Mouse (Mus musculus): ENCODE measurements around the gene Gm11077. TPM values are rescaled to one million over a fixed set of nuclear protein-coding genes. Genes with fewer than 3 reads are reported as not detected.

Gm11077 gene
- total and polyA plus RNA-seq, 2 experiments from 2014 or later, result not detected

GRCm38 (mm10) chr6:140786058-140786457, 57.0 kb downstream of the Gm11077 start:
- ATAC-seq (ENCODE audit: low FRiP score) (no peak), DNase-seq (ENCODE audit: low spot score) (no peak)
- no peak overlapping the region for H3K4me3 ChIP-seq (ENCODE audit: low read depth, low read length)
- no peaks in the 10 kb centered on the region for H3K36me3 ChIP-seq (ENCODE audit: insufficient read depth, low read length)
- no peaks in the 10 kb centered on the region for H3K4me1 ChIP-seq (ENCODE audit: insufficient read depth, low read length)
- no peaks in the 10 kb centered on the region for H3K27me3 ChIP-seq (ENCODE audit: insufficient read depth, low read length)
- H3K9ac ChIP-seq (replicated peaks; ENCODE audit: low read length, poor library complexity, severe bottlenecking), result no peak overlapping the region
- no peak for TF ChIP-seq CTCF (IDR thresholded peaks at IDR 0.05)
- no peak overlapping the region for H3K27ac ChIP-seq (ENCODE audit: low read depth, low read length)
- H3K4me2 ChIP-seq (ENCODE audit: low read depth, low read length, poor library complexity, severe bottlenecking), result no peak overlapping the region
- 70% methylated on average over 2 of the region's 2 CpGs for WGBS
- H3K9me3 ChIP-seq (ENCODE audit: low read length), result no peaks in the 10 kb centered on the region

- WGBS, result 40% methylated on average over 3 of the region's 3 CpGs
- H3K27me3 ChIP-seq (ENCODE audit: insufficient read depth, low read length), result no peaks in the 10 kb centered on the region
- ATAC-seq (ENCODE audit: low FRiP score) (no peak), DNase-seq (ENCODE audit: low spot score) (peak; percentile 32)
- H3K9me3 ChIP-seq (ENCODE audit: low read length), result no peaks in the 10 kb centered on the region
- H3K4me1 ChIP-seq (ENCODE audit: insufficient read depth, low read length), result no peaks in the 10 kb centered on the region
- TF ChIP-seq CTCF (IDR thresholded peaks at IDR 0.05), result peak; percentile 54
- H3K9ac ChIP-seq (replicated peaks; ENCODE audit: low read length, poor library complexity, severe bottlenecking), result no peak overlapping the region
- no peak overlapping the region for H3K4me2 ChIP-seq (ENCODE audit: low read depth, low read length, poor library complexity, severe bottlenecking)
- no peaks in the 10 kb centered on the region for H3K36me3 ChIP-seq (ENCODE audit: insufficient read depth, low read length)
- no peak overlapping the region for H3K27ac ChIP-seq (ENCODE audit: low read depth, low read length)
- H3K4me3 ChIP-seq (ENCODE audit: low read depth, low read length), result no peak overlapping the region
Observed at GRCm38 (mm10) chr6:140789850-140790249, 60.8 kb downstream of the Gm11077 start.

GRCm38 (mm10) chr6:140793676-140794262, 64.7 kb downstream of the Gm11077 start:
- ATAC-seq (ENCODE audit: low FRiP score) (no peak), DNase-seq (ENCODE audit: low spot score) (no peak)
- 94% methylated on average over 6 of the region's 6 CpGs for whole genome bisulfite sequencing

GRCm38 (mm10) chr6:140798841-140799240, 69.8 kb downstream of the Gm11077 start:
- Histone ChIP-seq H3K4me3 (ENCODE audit: low read depth, low read length) (no peak overlapping the region), H3K27ac (ENCODE audit: low read depth, low read length) (no peak overlapping the region), H3K4me2 (ENCODE audit: low read depth, low read length, poor library complexity, severe bottlenecking) (no peak overlapping the region), H3K9me3 (ENCODE audit: low read length) (no peaks in the 10 kb centered on the region), H3K9ac (replicated peaks; ENCODE audit: low read length, poor library complexity, severe bottlenecking) (no peak overlapping the region), H3K36me3 (ENCODE audit: insufficient read depth, low read length) (no peaks in the 10 kb centered on the region), H3K27me3 (ENCODE audit: insufficient read depth, low read length) (no peaks in the 10 kb centered on the region), H3K4me1 (ENCODE audit: insufficient read depth, low read length) (no peaks in the 10 kb centered on the region)
- no peak for ATAC-seq (ENCODE audit: low FRiP score)
- DNase-seq (ENCODE audit: low spot score), result no peak
- peak; percentile 33 for TF ChIP-seq CTCF (IDR thresholded peaks at IDR 0.05)
- WGBS, result 79% methylated on average over 3 of the region's 3 CpGs

More at GRCm38 (mm10) chr6:140793676-140794262, 64.7 kb downstream of the Gm11077 start:
- Histone ChIP-seq H3K27ac (ENCODE audit: low read depth, low read length) (no peak overlapping the region), H3K9me3 (ENCODE audit: low read length) (no peaks in the 10 kb centered on the region), H3K36me3 (ENCODE audit: insufficient read depth, low read length) (no peaks in the 10 kb centered on the region), H3K4me1 (ENCODE audit: insufficient read depth, low read length) (no peaks in the 10 kb centered on the region), H3K4me3 (ENCODE audit: low read depth, low read length) (no peak overlapping the region), H3K4me2 (ENCODE audit: low read depth, low read length, poor library complexity, severe bottlenecking) (no peak overlapping the region), H3K27me3 (ENCODE audit: insufficient read depth, low read length) (no peaks in the 10 kb centered on the region), H3K9ac (replicated peaks; ENCODE audit: low read length, poor library complexity, severe bottlenecking) (no peak overlapping the region)
- no peak for TF ChIP-seq CTCF (IDR thresholded peaks at IDR 0.05)

- DNase-seq (ENCODE audit: low spot score), result no peak
- H3K9me3 ChIP-seq (ENCODE audit: low read length), result no peaks in the 10 kb centered on the region
- no peak overlapping the region for H3K9ac ChIP-seq (replicated peaks; ENCODE audit: low read length, poor library complexity, severe bottlenecking)
- WGBS, result 90% methylated on average over 16 of the region's 16 CpGs
- no peak for TF ChIP-seq CTCF (IDR thresholded peaks at IDR 0.05)
- H3K36me3 ChIP-seq (ENCODE audit: insufficient read depth, low read length), result no peaks in the 10 kb centered on the region
- no peak overlapping the region for H3K4me3 ChIP-seq (ENCODE audit: low read depth, low read length)
- no peaks in the 10 kb centered on the region for H3K27me3 ChIP-seq (ENCODE audit: insufficient read depth, low read length)
- H3K4me2 ChIP-seq (ENCODE audit: low read depth, low read length, poor library complexity, severe bottlenecking), result no peak overlapping the region
- no peak overlapping the region for H3K27ac ChIP-seq (ENCODE audit: low read depth, low read length)
- no peak for ATAC-seq (ENCODE audit: low FRiP score)
- H3K4me1 ChIP-seq (ENCODE audit: insufficient read depth, low read length), result no peaks in the 10 kb centered on the region
Observed at GRCm38 (mm10) chr6:140799435-140800040, 70.5 kb downstream of the Gm11077 start.

- no peak for TF ChIP-seq CTCF (IDR thresholded peaks at IDR 0.05)
- Histone ChIP-seq H3K4me3 (ENCODE audit: low read depth, low read length) (no peak overlapping the region), H3K36me3 (ENCODE audit: insufficient read depth, low read length) (no peaks in the 10 kb centered on the region), H3K4me1 (ENCODE audit: insufficient read depth, low read length) (no peaks in the 10 kb centered on the region), H3K27ac (ENCODE audit: low read depth, low read length) (no peak overlapping the region), H3K9ac (replicated peaks; ENCODE audit: low read length, poor library complexity, severe bottlenecking) (no peak overlapping the region), H3K27me3 (ENCODE audit: insufficient read depth, low read length) (no peaks in the 10 kb centered on the region), H3K4me2 (ENCODE audit: low read depth, low read length, poor library complexity, severe bottlenecking) (no peak overlapping the region), H3K9me3 (ENCODE audit: low read length) (no peaks in the 10 kb centered on the region)
- 86% methylated on average over 4 of the region's 4 CpGs for WGBS
- ATAC-seq (ENCODE audit: low FRiP score) (no peak), DNase-seq (ENCODE audit: low spot score) (no peak)
Observed at GRCm38 (mm10) chr6:140800587-140800986, 71.5 kb downstream of the Gm11077 start.

Other genes starting within 250 kb of the Gm11077 start
- gene Aebp2, start 106.6 kb upstream of the Gm11077 start, total RNA-seq (2014; rRNA removed), result 31.5 and 38.5 TPM in 2 replicates
- 3.9 and 5.3 TPM in 2 replicates for gene Aebp2, start 106.6 kb upstream of the Gm11077 start, polyA plus RNA-seq (2015; fragmentation: Nextera tagmentation; extraction: Ambion mirVana)